Mouse (Mus musculus) embryonic fibroblast, embryonic 13.5 days (primary cell): ENCODE results near the gene Gfm2.

Experiments used
- CTCF ChIP-seq: IDR thresholded peaks from 2 replicates; pipeline ENCODE4 v1.5.1; 2011; ENCODE audit warnings: mild to moderate bottlenecking, control low read depth, low read length, moderate library complexity, borderline replicate concordance; ENCODE audit not compliant: insufficient read depth
- POLR2A ChIP-seq: IDR thresholded peaks from 2 replicates; pipeline ENCODE4 v1.6.1; 2011; ENCODE audit warnings: low read depth, mild to moderate bottlenecking, control low read depth, low read length, moderate library complexity

DNA sequence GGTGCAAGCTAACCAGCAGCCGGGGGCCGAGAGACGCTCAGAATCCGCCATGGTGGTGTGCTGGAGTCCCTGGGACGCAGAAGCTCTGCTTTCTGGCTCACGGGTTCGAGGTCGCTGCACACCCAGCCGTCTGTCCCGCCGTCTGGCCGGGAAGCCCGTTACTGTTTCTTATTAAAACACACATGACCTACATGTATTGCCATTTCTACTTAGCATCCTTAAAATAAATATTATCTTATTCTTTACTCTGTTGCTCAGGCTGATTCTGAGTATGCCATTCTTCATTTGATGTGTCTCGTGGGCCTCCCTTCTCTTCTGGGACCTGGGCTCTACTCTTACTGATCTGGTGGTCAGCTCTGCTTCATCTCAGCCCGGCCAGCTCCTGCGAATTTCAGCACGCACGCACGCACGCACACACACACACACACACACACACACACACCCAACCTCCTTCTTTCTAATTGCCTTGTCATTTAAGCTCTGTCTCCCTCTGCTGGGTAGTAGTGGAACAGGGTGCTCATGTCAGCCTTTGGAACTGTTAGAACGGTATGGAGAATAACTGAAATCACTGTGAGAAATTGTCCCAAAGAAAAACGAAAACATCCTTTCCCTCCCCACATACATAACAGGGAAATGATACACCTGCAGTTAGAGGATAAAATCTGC lies 38.4 kb upstream of the Gfm2 start, which contains the start of gene Gm6169:
- TF ChIP-seq CTCF (peak; percentile 37), POLR2A (no peak)
